Mouse (Mus musculus) CH12.LX (cell line): ENCODE data around the gene Rapgef2.

Experiments
- BHLHE40 ChIP-seq: IDR thresholded peaks from 2 replicates; pipeline ENCODE4 v1.6.1; 2011; ENCODE audit warnings: mild to moderate bottlenecking, low read depth, low read length, improper control_type of control experiment
- CTCF ChIP-seq, 2 experiments: IDR thresholded peaks in 1 of 2; conservative IDR thresholded peaks in 1 of 2; 2 replicates each; pipeline ENCODE4 v1.5.1; 2011 to 2012; ENCODE audit warnings: low read depth in 2 of 2, low read length in 2 of 2, improper control_type of control experiment in 1 of 2, inconsistent platforms in 1 of 2, mild to moderate bottlenecking in 1 of 2, moderate library complexity in 1 of 2
- E2F4 ChIP-seq: IDR thresholded peaks from 2 replicates; pipeline ENCODE4 v1.6.1; 2011; ENCODE audit warnings: low read depth, low read length, improper control_type of control experiment; ENCODE audit not compliant: insufficient replicate concordance
- ELF1 ChIP-seq: IDR thresholded peaks from 2 replicates; pipeline ENCODE4 v1.6.1; 2014; ENCODE audit warnings: low read depth, mild to moderate bottlenecking, inconsistent platforms, low read length, improper control_type of control experiment
- EP300 ChIP-seq: IDR thresholded peaks from 2 replicates; pipeline ENCODE4 v1.6.1; 2011; ENCODE audit warnings: low read length, improper control_type of control experiment
- ETS1 ChIP-seq: conservative IDR thresholded peaks from 2 replicates; pipeline ENCODE4 v1.6.1; 2012; ENCODE audit warnings: low read depth, mild to moderate bottlenecking, inconsistent platforms, low read length, improper control_type of control experiment, moderate library complexity
- HCFC1 ChIP-seq: IDR thresholded peaks from 2 replicates; pipeline ENCODE4 v1.6.1; 2012; ENCODE audit warnings: low read depth, mild to moderate bottlenecking, inconsistent platforms, low read length, improper control_type of control experiment
- MAX ChIP-seq: IDR thresholded peaks from 2 replicates; pipeline ENCODE4 v1.6.1; 2011; ENCODE audit warnings: low read length, improper control_type of control experiment
- MYC ChIP-seq: IDR thresholded peaks from 2 replicates; pipeline ENCODE4 v1.6.1; 2011; ENCODE audit warnings: low read depth, mild to moderate bottlenecking, improper control_type of control experiment, low read length
- PAX5 ChIP-seq: IDR thresholded peaks from 2 replicates; pipeline ENCODE4 v1.6.1; 2012; ENCODE audit warnings: low read length, inconsistent platforms, mixed read lengths
- POLR2A ChIP-seq: IDR thresholded peaks from 2 replicates; pipeline ENCODE4 v1.6.1; 2011; ENCODE audit warnings: low read depth, mild to moderate bottlenecking, improper control_type of control experiment, low read length
- POLR2AphosphoS2 ChIP-seq: IDR thresholded peaks from 2 replicates; pipeline ENCODE4 v1.6.1; 2011; ENCODE audit warnings: low read depth, low read length, improper control_type of control experiment
- RAD21 ChIP-seq: IDR thresholded peaks from 2 replicates; pipeline ENCODE4 v1.6.1; 2011; ENCODE audit warnings: low read depth, mild to moderate bottlenecking, low read length, improper control_type of control experiment, moderate library complexity
- ZKSCAN1 ChIP-seq: IDR thresholded peaks from 2 replicates; pipeline ENCODE4 v1.6.1; 2012; ENCODE audit warnings: low read depth, inconsistent platforms, low read length, improper control_type of control experiment, borderline replicate concordance

DNA sequence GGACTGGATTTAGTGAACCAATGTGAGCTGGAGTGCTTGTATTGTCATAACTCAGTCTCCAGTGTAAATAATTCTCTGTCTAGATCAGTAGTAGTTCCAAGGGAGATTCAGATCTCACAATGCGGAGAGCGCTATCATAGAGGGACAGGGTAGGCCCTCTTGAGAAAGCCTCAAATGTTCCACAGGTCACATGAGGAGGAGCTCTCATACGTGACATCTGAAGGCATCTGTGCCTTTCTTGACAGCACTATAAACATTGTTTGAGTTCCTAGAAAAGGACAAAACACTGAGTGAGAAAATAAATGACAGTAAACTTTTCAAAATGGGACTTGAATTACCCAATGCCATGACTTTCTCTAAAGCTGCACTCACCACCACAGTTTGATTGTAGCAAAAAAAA lies 8.4 kb upstream of the Rapgef2 start:
- no peak for TF ChIP-seq POLR2A
- TF ChIP-seq MAX, result no peak
- TF ChIP-seq ETS1, result no peak
- TF ChIP-seq POLR2AphosphoS2, result no peak
- TF ChIP-seq RAD21, result no peak
- TF ChIP-seq PAX5, result no peak
- TF ChIP-seq HCFC1, result no peak
- TF ChIP-seq ZKSCAN1, result no peak
- TF ChIP-seq EP300, result no peak
- TF ChIP-seq CTCF (conservative IDR thresholded peaks at IDR 0.05 in 1 of 2, IDR thresholded peaks at IDR 0.05 in 1 of 2; ENCODE audit: low read depth in 2 of 2, low read length in 2 of 2), result no peak
- no peak for TF ChIP-seq E2F4
- TF ChIP-seq MYC, result no peak
- no peak for TF ChIP-seq BHLHE40
- no peak for TF ChIP-seq ELF1
